Mouse (Mus musculus) central nervous system, embryonic 18 days (tissue): Measurements from ENCODE around the gene Ccdc189. TPM values are rescaled to one million over a fixed set of nuclear protein-coding genes. Genes with fewer than 3 reads are reported as not detected.

Source experiments
- polyA plus RNA-seq: library from polyadenylated mRNA; depleted of rRNA; stranded (reverse); fragments of >200 nt; gene quantifications from 2 replicates; pipeline ENCODE4 v1.2.3, GENCODE M21; 2012; rRNA removed

Ccdc189 gene
- polyA plus RNA-seq: 13.5 TPM in 2 replicates

DNA sequence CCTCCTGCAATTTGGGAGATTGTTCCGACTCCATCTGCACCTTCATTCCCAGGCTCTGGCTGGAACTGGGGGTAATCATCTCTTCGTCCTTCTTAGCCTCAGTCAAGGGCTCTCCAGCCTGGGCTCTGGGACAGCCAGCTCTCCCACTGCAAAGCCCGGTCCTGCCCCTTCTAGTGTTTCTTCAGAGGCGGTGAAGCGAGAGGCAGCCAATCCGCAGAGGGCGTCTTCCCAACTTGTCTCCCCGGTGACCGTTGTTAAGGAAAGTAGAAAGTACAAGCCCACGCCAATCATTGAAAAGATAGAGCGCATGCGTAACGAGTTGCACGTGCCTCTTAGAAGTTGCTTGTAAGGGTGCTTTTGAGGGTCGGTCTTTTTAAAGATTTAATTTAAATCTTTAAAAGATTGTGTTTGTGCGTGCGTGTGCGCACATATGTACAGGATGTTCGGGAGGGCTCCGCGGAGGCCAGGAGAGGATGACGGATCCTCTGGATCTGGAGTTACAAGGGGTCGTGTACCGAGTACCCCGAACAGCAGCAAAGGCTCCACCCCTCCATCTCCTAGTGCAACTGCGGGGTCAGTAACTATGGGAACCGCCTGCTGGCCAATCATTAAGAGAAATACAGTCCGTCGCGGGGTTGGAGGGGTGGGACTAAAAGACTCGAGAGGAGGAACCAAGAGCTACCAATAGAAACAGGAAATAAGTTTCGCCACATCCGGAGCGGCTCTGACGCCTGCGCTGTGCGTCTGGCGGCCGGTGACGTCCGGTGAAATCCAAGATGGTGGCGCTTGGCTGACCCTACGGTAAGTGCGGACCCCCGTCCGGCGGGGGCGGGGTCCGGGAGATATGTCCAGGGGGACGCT is at the start of gene Ccdc189, which contains the start of gene Rnf40:
TSS of gene Ccdc189 (minus strand) at position 585 of the 861 bp plus-strand sequence.
TSS of gene Rnf40 (plus strand) at position 757 of the 861 bp plus-strand sequence.

GRCm38 (mm10) chr7:127614891-127615843 is 26.8 kb upstream of the Ccdc189 start, which contains the start of gene Zfp629:
TSS of gene Zfp629 (minus strand) at chr7:127615797.

DNA sequence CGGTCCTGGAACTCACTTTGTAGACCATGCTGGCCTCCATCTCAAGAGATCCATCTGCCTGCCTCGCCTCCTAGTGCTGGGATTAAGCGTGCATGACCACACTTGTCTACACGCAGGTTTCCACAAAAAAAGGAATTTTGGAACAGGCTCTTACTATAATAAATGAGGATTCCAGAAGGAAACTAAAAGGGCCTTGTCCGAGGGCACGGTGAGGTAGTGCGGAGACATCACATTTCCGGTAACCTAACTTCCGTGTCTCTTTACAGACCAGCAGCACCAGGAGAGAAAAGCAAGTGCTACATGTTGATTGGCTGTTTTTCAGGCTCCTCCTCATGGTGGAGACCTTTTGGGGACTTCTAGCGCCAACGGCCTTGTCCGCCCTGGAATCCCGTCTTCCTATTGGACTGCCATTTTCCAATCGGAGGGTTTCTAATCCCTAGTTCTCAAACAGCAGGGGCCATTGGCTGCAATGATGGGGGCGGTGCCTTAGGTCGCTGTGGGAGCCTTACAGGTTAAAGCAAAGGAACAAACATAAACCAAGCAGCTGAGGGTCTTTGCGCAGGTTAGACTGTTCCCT is 15.4 kb downstream of the Ccdc189 start, which contains the start of gene Phkg2:
TSS of gene Phkg2 (plus strand) at position 446 of the 577 bp plus-strand sequence.

DNA sequence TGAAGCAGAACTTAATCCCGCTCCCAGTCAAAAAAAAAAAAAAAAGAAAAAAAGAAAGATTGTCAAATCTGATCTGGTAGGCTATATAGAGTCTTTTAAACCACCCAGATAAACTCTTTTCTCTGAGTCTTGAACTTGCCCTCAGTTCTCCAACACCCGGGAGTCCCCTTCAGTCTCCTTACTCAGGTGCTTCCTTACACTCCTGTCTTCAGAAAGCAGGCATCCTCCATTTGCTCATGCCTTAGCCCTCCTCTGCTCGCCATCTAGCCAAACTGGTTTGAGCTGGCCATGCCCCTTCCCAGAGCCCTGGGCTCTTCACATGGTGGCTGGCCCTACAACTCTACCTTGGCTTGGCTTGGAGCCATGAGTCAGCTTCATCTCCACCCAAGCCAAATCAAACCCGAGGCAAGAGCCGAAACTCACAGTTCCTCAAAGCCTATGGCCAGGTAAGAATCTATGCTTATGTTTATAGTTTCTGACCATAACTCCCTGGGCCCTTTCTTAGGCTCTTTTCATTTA is 27.0 kb downstream of the Ccdc189 start, which contains the start of gene Tmem265:
TSS of gene Tmem265 (plus strand) at position 51 of the 519 bp plus-strand sequence.

Other genes starting within 250 kb of the Ccdc189 start
- gene Zfp768, start 243.0 kb downstream of the Ccdc189 start, polyA plus RNA-seq: 26.9 and 27.0 TPM in 2 replicates
- 6.8 and 7.0 TPM in 2 replicates for gene Zfp747, start 212.5 kb downstream of the Ccdc189 start, polyA plus RNA-seq
- gene 9130019O22Rik, start 201.4 kb downstream of the Ccdc189 start, polyA plus RNA-seq: 3.2 and 3.4 TPM in 2 replicates
- gene E430018J23Rik, start 195.0 kb downstream of the Ccdc189 start, polyA plus RNA-seq: 5.2 and 5.5 TPM in 2 replicates
- gene Zfp764, start 181.8 kb downstream of the Ccdc189 start, polyA plus RNA-seq: 3.9 and 4.6 TPM in 2 replicates
- gene Zfp688, start 166.5 kb downstream of the Ccdc189 start, polyA plus RNA-seq: 17.7 and 18.9 TPM in 2 replicates
- gene Zfp689, start 139.4 kb downstream of the Ccdc189 start, polyA plus RNA-seq: 9.2 and 10.9 TPM in 2 replicates
- gene Prr14, start 129.0 kb downstream of the Ccdc189 start, polyA plus RNA-seq: 54.7 and 57.7 TPM in 2 replicates
- 18.1 and 24.0 TPM in 2 replicates for gene Fbrs, start 109.4 kb downstream of the Ccdc189 start, polyA plus RNA-seq
- gene Srcap, start 76.6 kb downstream of the Ccdc189 start, polyA plus RNA-seq: 15.5 and 19.3 TPM in 2 replicates
- gene Gm42715, start 69.0 kb downstream of the Ccdc189 start, polyA plus RNA-seq: 13.4 and 14.3 TPM in 2 replicates
- 1.3 and 2.7 TPM in 2 replicates for gene Tmem265, start 27.2 kb downstream of the Ccdc189 start, polyA plus RNA-seq
- 111 and 112 TPM in 2 replicates for gene Phkg2, start 15.3 kb downstream of the Ccdc189 start, polyA plus RNA-seq
- 46.9 and 49.5 TPM in 2 replicates for gene Rnf40, start 172 bp upstream of the Ccdc189 start, polyA plus RNA-seq
- 28.9 and 29.8 TPM in 2 replicates for gene Zfp629, start 27.2 kb upstream of the Ccdc189 start, polyA plus RNA-seq
- 55.6 and 57.5 TPM in 2 replicates for gene Bcl7c, start 120.3 kb upstream of the Ccdc189 start, polyA plus RNA-seq
- 10.1 and 11.8 TPM in 2 replicates for gene Ctf1, start 124.1 kb upstream of the Ccdc189 start, polyA plus RNA-seq
- not detected in 2 replicates for gene Ctf2, start 143.6 kb upstream of the Ccdc189 start, polyA plus RNA-seq
- gene Fbxl19, start 155.9 kb upstream of the Ccdc189 start, polyA plus RNA-seq: 122 and 135 TPM in 2 replicates
- 9.1 and 11.1 TPM in 2 replicates for gene Orai3, start 181.2 kb upstream of the Ccdc189 start, polyA plus RNA-seq
- 9.1 and 11.1 TPM in 2 replicates for gene Setd1a, start 188.1 kb upstream of the Ccdc189 start, polyA plus RNA-seq
- gene Gm49388, start 197.0 kb upstream of the Ccdc189 start, polyA plus RNA-seq: 0.20 and 0.35 TPM in 2 replicates
- 12.5 and 14.7 TPM in 2 replicates for gene Hsd3b7, start 212.0 kb upstream of the Ccdc189 start, polyA plus RNA-seq
- gene Stx4a, start 235.7 kb upstream of the Ccdc189 start, polyA plus RNA-seq: 43.4 and 52.4 TPM in 2 replicates
- gene Stx1b, start 236.0 kb upstream of the Ccdc189 start, polyA plus RNA-seq: 104 and 129 TPM in 2 replicates